Mouse (Mus musculus) ES-Bruce4 (cell line): Measurements from ENCODE around the gene Cacng8. TPM values are rescaled to one million over a fixed set of nuclear protein-coding genes. Genes with fewer than 3 reads are reported as not detected.

ENCODE experiments used
- H3K27ac ChIP-seq: 2 replicates; pipeline ENCODE4 v1.5.1; 2012; ENCODE audit warnings: low read length, inconsistent platforms; ENCODE audit not compliant: insufficient read depth
- H3K27me3 ChIP-seq: 2 replicates; pipeline ENCODE4 v1.6.1; 2012; ENCODE audit warnings: mild to moderate bottlenecking, low read length, inconsistent platforms; ENCODE audit not compliant: control insufficient read depth, poor library complexity, insufficient read depth, severe bottlenecking
- H3K36me3 ChIP-seq: 2 replicates; pipeline ENCODE4 v1.6.1; 2012; ENCODE audit warnings: inconsistent platforms, mild to moderate bottlenecking, low read length, moderate library complexity; ENCODE audit not compliant: control insufficient read depth, poor library complexity, insufficient read depth, severe bottlenecking
- H3K4me1 ChIP-seq: one replicate; pipeline ENCODE4 v1.8.1; 2011; ENCODE audit warnings: low read length; ENCODE audit not compliant: control insufficient read depth, insufficient read depth
- H3K4me3 ChIP-seq: 2 replicates; pipeline ENCODE4 v1.5.1; 2011; ENCODE audit warnings: low read depth, mild to moderate bottlenecking, low read length
- H3K9ac ChIP-seq: 2 replicates; pipeline ENCODE4 v1.6.1; 2012; ENCODE audit warnings: low read depth, mild to moderate bottlenecking, inconsistent platforms; ENCODE audit not compliant: poor library complexity, severe bottlenecking
- H3K9me3 ChIP-seq: replicated peaks from 2 replicates; pipeline ENCODE4 v1.6.1; 2012; ENCODE audit warnings: mild to moderate bottlenecking, low read length, inconsistent platforms; ENCODE audit not compliant: control insufficient read depth, poor library complexity, insufficient read depth, severe bottlenecking
- CTCF ChIP-seq: IDR thresholded peaks from one replicate; pipeline ENCODE4 v1.8.1; 2011; ENCODE audit warnings: low read depth, low read length
- EP300 ChIP-seq: IDR thresholded peaks from 2 replicates; pipeline ENCODE4 v1.6.1; 2011; ENCODE audit warnings: low read depth, low read length; ENCODE audit not compliant: insufficient read depth
- POLR2A ChIP-seq: IDR thresholded peaks from one replicate; pipeline ENCODE4 v1.8.1; 2011; ENCODE audit warnings: low read length; ENCODE audit not compliant: insufficient read depth
- polyA plus RNA-seq: library from polyadenylated mRNA; stranded (reverse); fragments of >200 nt; gene quantifications from 2 replicates; pipeline ENCODE4 v1.2.4, GENCODE M21; 2011; ENCODE audit warnings: low read depth; ENCODE audit not compliant: missing spikeins, insufficient read depth, insufficient read length

The Cacng8 gene
- polyA plus RNA-seq, 1 experiment: 5.2 TPM

- Histone ChIP-seq H3K9me3 (no peaks in the 10 kb centered on the region), H3K36me3 (no peaks in the 10 kb centered on the region), H3K9ac (no peak overlapping the region), H3K4me1 (no peaks in the 10 kb centered on the region), H3K4me3 (no peak overlapping the region), H3K27me3 (no peaks in the 10 kb centered on the region), H3K27ac (peak overlapping the region; percentile 15; the same call in 1 of the 2 replicates)
- 0 out of 2 replicates have a peak, but pooled peaks have one; percentile 14 for TF ChIP-seq EP300
- TF ChIP-seq POLR2A: no peak
Observed at GRCm38 (mm10) chr7:3419941-3420340, 29.5 kb downstream of the Cacng8 start.

GRCm38 (mm10) chr7:3420466-3420865, 30.0 kb downstream of the Cacng8 start:
- Histone ChIP-seq H3K4me1 (no peaks in the 10 kb centered on the region), H3K27me3 (no peaks in the 10 kb centered on the region), H3K9me3 (no peaks in the 10 kb centered on the region), H3K36me3 (no peaks in the 10 kb centered on the region), H3K4me3 (no peak overlapping the region), H3K27ac (peak overlapping the region; percentile 47), H3K9ac (no peak overlapping the region)
- TF ChIP-seq CTCF (no peak), POLR2A (no peak), EP300 (no peak)

- TF ChIP-seq EP300 (no peak), POLR2A (no peak), CTCF (no peak)
Observed at GRCm38 (mm10) chr7:3421297-3421696, 30.8 kb downstream of the Cacng8 start.

GRCm38 (mm10) chr7:3422051-3422450, 31.6 kb downstream of the Cacng8 start:
- no peak for TF ChIP-seq CTCF
- no peak for TF ChIP-seq EP300
- TF ChIP-seq POLR2A: no peak
- no peaks in the 10 kb centered on the region for H3K4me1 ChIP-seq

More at GRCm38 (mm10) chr7:3421297-3421696, 30.8 kb downstream of the Cacng8 start:
- Histone ChIP-seq H3K27me3 (no peaks in the 10 kb centered on the region), H3K27ac (no peak overlapping the region), H3K4me1 (no peaks in the 10 kb centered on the region), H3K4me3 (no peak overlapping the region), H3K9me3 (no peaks in the 10 kb centered on the region), H3K9ac (no peak overlapping the region), H3K36me3 (no peaks in the 10 kb centered on the region)

GRCm38 (mm10) chr7:3423430-3423829, 32.9 kb downstream of the Cacng8 start:
- H3K4me3 ChIP-seq: peak overlapping the region; percentile 71
- H3K4me1 ChIP-seq: no peaks in the 10 kb centered on the region
- H3K9ac ChIP-seq: peak overlapping the region; percentile 89
- no peaks in the 10 kb centered on the region for H3K27me3 ChIP-seq
- peak overlapping the region; percentile 45; the same call in 1 of the 2 replicates for H3K27ac ChIP-seq
- TF ChIP-seq EP300 (peak; percentile 66), POLR2A (no peak)
- H3K9me3 ChIP-seq: no peaks in the 10 kb centered on the region
- H3K36me3 ChIP-seq: no peaks in the 10 kb centered on the region

More at GRCm38 (mm10) chr7:3422051-3422450, 31.6 kb downstream of the Cacng8 start:
- Histone ChIP-seq H3K27me3 (no peaks in the 10 kb centered on the region), H3K9me3 (no peaks in the 10 kb centered on the region), H3K4me3 (no peak overlapping the region), H3K36me3 (no peaks in the 10 kb centered on the region), H3K9ac (no peak overlapping the region), H3K27ac (no peak overlapping the region; the same call in 1 of the 2 replicates)

GRCm38 (mm10) chr7:3423895-3424294, 33.4 kb downstream of the Cacng8 start, which contains the start of gene Cacng6:
Cacng6 (plus strand) TSS chr7:3424195.
- no peaks in the 10 kb centered on the region for H3K36me3 ChIP-seq
- no peaks in the 10 kb centered on the region for H3K27me3 ChIP-seq
- no peaks in the 10 kb centered on the region for H3K9me3 ChIP-seq
- H3K27ac ChIP-seq: peak within 1 kb of the TSS; percentile 45; the same call in 1 of the 2 replicates
- no peaks in the 10 kb centered on the region for H3K4me1 ChIP-seq
- peak within 1 kb of the TSS; percentile 89 for H3K9ac ChIP-seq
- peak within 1 kb of the TSS; percentile 71 for H3K4me3 ChIP-seq
- TF ChIP-seq EP300 (no peak), POLR2A (no peak)
